Mouse (Mus musculus): ENCODE data around the gene Spindoc. TPM values are rescaled to one million over a fixed set of nuclear protein-coding genes. Genes with fewer than 3 reads are reported as not detected.
A peak's percentile ranks its signal among the peaks of the same experiment; 100 is the strongest.

Spindoc gene
- polyA plus RNA-seq, 1 experiment from 2014 or later: 17.2 TPM

- H3K4me3 ChIP-seq (ENCODE audit: low read depth, low read length): peak overlapping the region; percentile 21
- ATAC-seq: peak; percentile 83
- 22% methylated on average over 50 of the region's 51 CpGs for WGBS
Observed at GRCm38 (mm10) chr19:7423028-7423655, 40.3 kb upstream of the Spindoc start.

GRCm38 (mm10) chr19:7422656-7423027 is 39.8 kb upstream of the Spindoc start:
- ATAC-seq (no peak), DNase-seq (ENCODE audit: low spot score) (no peak)
- no peak overlapping the region for H3K9ac ChIP-seq (replicated peaks; ENCODE audit: low read depth)
- 25% methylated on average over 29 of the region's 35 CpGs for WGBS
- H3K27me3 ChIP-seq (replicated peaks; ENCODE audit: insufficient read depth, low read length): no peaks in the 10 kb centered on the region
- H3K4me3 ChIP-seq (ENCODE audit: low read depth, low read length): peak overlapping the region; percentile 21
- no peaks in the 10 kb centered on the region for H3K9me3 ChIP-seq (ENCODE audit: low read length)
- TF ChIP-seq EP300 (IDR thresholded peaks at IDR 0.05): no peak
- TF ChIP-seq CTCF (IDR thresholded peaks at IDR 0.05): no peak
- H3K27ac ChIP-seq (ENCODE audit: low read length): 0 out of 2 replicates have a peak overlapping the region, but pooled peaks have one; percentile 32
- H3K4me1 ChIP-seq (ENCODE audit: insufficient read depth, low read depth, low read length): peaks cover 30% of the 10 kb centered on the region
- peak overlapping the region; percentile 65 for H3K4me2 ChIP-seq (replicated peaks; ENCODE audit: low read depth, low read length)
- no peaks in the 10 kb centered on the region for H3K36me3 ChIP-seq (ENCODE audit: insufficient read depth, low read length)

More at GRCm38 (mm10) chr19:7423028-7423655, 40.3 kb upstream of the Spindoc start:
- peaks cover 5% of the 10 kb centered on the region for H3K36me3 ChIP-seq (ENCODE audit: insufficient read depth, low read length)
- peak overlapping the region; percentile 32 for H3K27ac ChIP-seq (ENCODE audit: low read length)
- H3K27me3 ChIP-seq (replicated peaks; ENCODE audit: insufficient read depth, low read length): no peaks in the 10 kb centered on the region
- H3K4me2 ChIP-seq (replicated peaks; ENCODE audit: low read depth, low read length): peak overlapping the region; percentile 65
- TF ChIP-seq EP300 (IDR thresholded peaks at IDR 0.05) (no peak), CTCF (IDR thresholded peaks at IDR 0.05) (peak; percentile 32)
- DNase-seq (ENCODE audit: low spot score): peak; percentile 84
- H3K9me3 ChIP-seq (ENCODE audit: low read length): no peaks in the 10 kb centered on the region
- H3K4me1 ChIP-seq (ENCODE audit: insufficient read depth, low read depth, low read length): peaks cover 30% of the 10 kb centered on the region
- H3K9ac ChIP-seq (replicated peaks; ENCODE audit: low read depth): no peak overlapping the region

- no peaks in the 10 kb centered on the region for H3K36me3 ChIP-seq (ENCODE audit: insufficient read depth, low read length)
- H3K4me2 ChIP-seq (replicated peaks; ENCODE audit: low read depth, low read length): peak overlapping the region; percentile 65
- peak overlapping the region; percentile 21; the same call in 1 of the 2 replicates for H3K4me3 ChIP-seq (ENCODE audit: low read depth, low read length)
- WGBS: 29% methylated on average over 48 of the region's 48 CpGs
- H3K27ac ChIP-seq (ENCODE audit: low read length): no peak overlapping the region
- peaks cover 30% of the 10 kb centered on the region for H3K4me1 ChIP-seq (ENCODE audit: insufficient read depth, low read depth, low read length)
- DNase-seq (ENCODE audit: low spot score) (peak; percentile 58), ATAC-seq (peak; percentile 2; the same call in 1 of the 2 replicates)
- H3K9me3 ChIP-seq (ENCODE audit: low read length): no peaks in the 10 kb centered on the region
- TF ChIP-seq EP300 (IDR thresholded peaks at IDR 0.05): no peak
- TF ChIP-seq CTCF (IDR thresholded peaks at IDR 0.05): no peak
- no peaks in the 10 kb centered on the region for H3K27me3 ChIP-seq (replicated peaks; ENCODE audit: insufficient read depth, low read length)
- H3K9ac ChIP-seq (replicated peaks; ENCODE audit: low read depth): no peak overlapping the region
Observed at GRCm38 (mm10) chr19:7421602-7422591, 39.1 kb upstream of the Spindoc start.

DNA sequence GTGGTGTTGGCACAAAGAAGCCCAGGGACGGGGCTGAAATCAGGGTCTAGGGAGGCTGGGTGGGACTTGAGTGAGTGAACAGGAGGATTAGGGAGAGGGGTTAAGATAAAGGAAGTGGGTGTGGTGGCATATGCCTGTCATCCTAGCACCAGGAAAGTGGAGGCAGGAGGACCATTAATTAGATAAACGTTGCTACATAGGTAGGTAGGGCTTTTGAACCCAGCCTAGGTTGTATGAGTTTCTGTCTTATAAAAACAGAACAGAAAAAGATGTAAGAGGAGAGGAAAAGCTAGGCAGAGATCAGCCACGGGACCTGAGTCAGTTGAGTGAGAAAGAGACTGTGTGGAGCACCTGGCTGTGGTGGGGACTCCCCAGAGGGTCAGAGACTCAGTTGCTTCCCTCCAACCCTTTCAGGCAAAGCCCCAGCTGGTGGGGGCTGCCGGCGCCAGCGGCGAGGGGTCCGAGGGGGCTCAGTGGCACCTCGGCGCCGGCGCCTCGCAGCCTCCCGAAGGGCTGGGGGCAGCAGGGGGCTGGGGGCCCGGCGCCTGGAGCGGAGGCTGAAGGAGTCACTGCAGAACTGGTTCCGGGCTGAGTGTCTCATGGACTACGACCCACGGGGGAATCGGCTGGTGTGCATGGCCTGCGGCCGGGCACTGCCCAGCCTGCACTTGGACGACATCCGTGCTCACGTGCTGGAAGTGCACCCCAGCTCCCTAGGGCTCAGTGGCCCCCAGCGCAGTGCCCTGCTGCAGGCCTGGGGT is 38.2 kb upstream of the Spindoc start:
- no peaks in the 10 kb centered on the region for H3K36me3 ChIP-seq (ENCODE audit: insufficient read depth, low read length)
- no peak overlapping the region for H3K4me2 ChIP-seq (replicated peaks; ENCODE audit: low read depth, low read length)
- H3K9me3 ChIP-seq (ENCODE audit: low read length): no peaks in the 10 kb centered on the region
- no peak overlapping the region for H3K9ac ChIP-seq (replicated peaks; ENCODE audit: low read depth)
- WGBS: 73% methylated on average over 24 of the region's 27 CpGs
- ATAC-seq (no peak), DNase-seq (ENCODE audit: low spot score) (no peak)
- no peak overlapping the region for H3K27ac ChIP-seq (ENCODE audit: low read length)
- TF ChIP-seq EP300 (IDR thresholded peaks at IDR 0.05) (no peak), CTCF (IDR thresholded peaks at IDR 0.05) (no peak)
- H3K27me3 ChIP-seq (replicated peaks; ENCODE audit: insufficient read depth, low read length): no peaks in the 10 kb centered on the region
- no peak overlapping the region for H3K4me3 ChIP-seq (ENCODE audit: low read depth, low read length)
- H3K4me1 ChIP-seq (ENCODE audit: insufficient read depth, low read depth, low read length): peaks cover 30% of the 10 kb centered on the region

- Histone ChIP-seq H3K4me1 (ENCODE audit: insufficient read depth, low read depth, low read length) (peaks cover 30% of the 10 kb centered on the region), H3K36me3 (ENCODE audit: insufficient read depth, low read length) (no peaks in the 10 kb centered on the region), H3K9me3 (ENCODE audit: low read length) (no peaks in the 10 kb centered on the region), H3K27ac (ENCODE audit: low read length) (no peak overlapping the region), H3K4me3 (ENCODE audit: low read depth, low read length) (no peak overlapping the region), H3K9ac (replicated peaks; ENCODE audit: low read depth) (no peak overlapping the region), H3K27me3 (replicated peaks; ENCODE audit: insufficient read depth, low read length) (no peaks in the 10 kb centered on the region), H3K4me2 (replicated peaks; ENCODE audit: low read depth, low read length) (no peak overlapping the region)
- ATAC-seq: no peak
- WGBS: 71% methylated on average over 12 of the region's 12 CpGs
- DNase-seq (ENCODE audit: low spot score): no peak
- no peak for TF ChIP-seq EP300 (IDR thresholded peaks at IDR 0.05)
- TF ChIP-seq CTCF (IDR thresholded peaks at IDR 0.05): no peak
Observed at GRCm38 (mm10) chr19:7420108-7420507, 37.3 kb upstream of the Spindoc start.
